Mouse (Mus musculus) ovary, postnatal 10 days (tissue): ENCODE results near the gene Myadm.
"Not testable (repeated sequence)": the region's sequence is repeated elsewhere in the genome, so short reads cannot be mapped to it uniquely, and the experiment has no call there.

Experiments used
- DNase-seq: peaks from one replicate; pipeline ENCODE4 v3.0.0; 2022; ENCODE audit warnings: low spot score

Myadm gene

DNA sequence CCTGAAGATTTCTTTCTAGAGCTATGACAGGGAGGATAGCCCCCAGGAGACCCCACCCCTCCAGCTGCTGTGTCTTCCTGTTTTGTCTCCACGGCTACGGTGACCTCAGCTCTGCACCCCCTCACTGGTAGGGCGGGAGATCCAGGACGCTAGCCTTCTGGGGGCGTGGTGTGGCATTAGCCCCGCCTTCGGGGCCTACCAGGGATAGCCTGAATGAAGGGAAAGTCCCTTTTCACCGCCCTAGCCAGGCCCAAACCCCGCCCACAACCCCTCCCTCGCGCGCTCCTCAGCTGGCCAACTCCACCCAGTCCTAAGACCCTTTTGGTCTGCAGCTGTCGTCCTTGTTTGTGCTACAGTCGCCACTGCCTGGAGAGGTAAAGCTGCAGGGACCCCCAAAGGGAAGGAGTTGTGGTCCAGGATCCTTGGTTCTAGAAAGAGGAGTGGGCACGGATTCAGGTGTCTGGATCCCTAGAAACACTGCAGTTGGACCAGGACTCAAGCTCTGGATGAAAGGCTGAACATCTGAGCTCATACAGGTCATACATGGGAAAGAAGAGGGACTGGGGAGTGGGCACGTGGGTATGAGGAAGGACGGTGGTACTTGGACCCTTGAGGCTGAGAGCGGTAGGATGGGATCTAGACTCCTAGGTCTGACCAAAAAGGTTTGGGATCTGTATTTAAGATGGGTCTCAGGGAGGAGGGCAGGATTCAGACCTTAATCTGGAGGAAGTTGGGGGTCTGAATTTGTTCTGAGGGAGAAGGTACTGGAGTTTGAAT is 1.6 kb downstream of the Myadm start:
- DNase-seq = peak; percentile 72

DNA sequence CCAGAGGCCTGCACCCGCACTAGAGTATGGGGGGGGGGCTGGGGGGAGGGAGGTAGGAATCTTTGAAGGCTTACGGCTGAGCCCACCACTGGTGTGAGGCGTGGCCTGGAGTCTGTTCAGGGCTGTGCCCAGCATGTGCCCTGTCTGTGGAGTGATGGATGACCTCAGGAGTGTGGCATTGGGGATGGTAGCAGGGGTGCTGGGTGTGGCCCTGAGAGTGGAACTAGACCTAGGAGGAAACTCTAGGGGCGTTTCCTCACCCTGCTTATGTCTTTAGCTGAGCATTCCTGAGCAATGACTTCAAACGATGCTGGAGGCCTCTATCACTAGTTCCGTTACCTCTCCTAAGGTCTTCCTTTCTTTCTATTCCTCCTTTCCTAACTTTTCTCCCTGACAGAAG is 2.3 kb downstream of the Myadm start:
- DNase-seq = no peak

DNA sequence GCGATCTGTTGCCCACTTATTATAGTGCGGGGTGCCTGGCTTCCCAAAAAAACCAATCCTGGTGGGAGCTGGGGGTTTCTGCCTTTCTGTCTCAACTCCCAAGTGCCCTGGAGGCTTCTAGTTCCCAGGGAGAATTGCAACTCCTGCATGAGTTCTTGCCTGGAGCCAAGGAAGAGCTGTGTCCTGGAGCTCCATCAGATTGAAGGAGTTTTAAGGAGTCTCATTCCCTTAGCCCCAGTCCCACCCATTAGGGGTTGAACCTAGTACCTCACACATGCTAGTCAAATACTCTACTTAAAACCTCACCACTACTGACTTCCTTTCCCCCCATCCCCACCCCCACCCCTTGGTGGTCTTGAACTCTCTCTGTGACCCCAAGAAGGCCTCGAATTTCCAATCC is 2.9 kb downstream of the Myadm start:
- no peak for DNase-seq

DNA sequence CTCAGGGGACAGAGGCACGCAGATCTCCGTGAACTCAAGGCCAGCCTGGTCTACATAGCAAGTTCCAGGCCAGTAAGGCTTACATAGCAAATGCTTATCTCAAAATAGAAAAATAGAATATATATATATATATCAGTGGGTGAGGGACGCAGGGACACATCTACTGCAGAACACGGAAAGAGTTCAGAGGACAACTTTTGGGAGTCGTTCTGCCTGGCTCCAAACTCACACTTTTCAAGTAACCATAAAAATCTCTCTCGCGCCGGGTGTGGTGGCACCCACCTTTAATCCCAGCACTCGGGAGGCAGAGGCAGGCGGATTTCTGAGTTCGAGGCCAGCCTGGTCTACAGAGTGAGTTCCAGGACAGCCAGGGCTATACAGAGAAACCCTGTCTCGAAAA is 3.4 kb downstream of the Myadm start:
- DNase-seq = not testable (repeated sequence)

DNA sequence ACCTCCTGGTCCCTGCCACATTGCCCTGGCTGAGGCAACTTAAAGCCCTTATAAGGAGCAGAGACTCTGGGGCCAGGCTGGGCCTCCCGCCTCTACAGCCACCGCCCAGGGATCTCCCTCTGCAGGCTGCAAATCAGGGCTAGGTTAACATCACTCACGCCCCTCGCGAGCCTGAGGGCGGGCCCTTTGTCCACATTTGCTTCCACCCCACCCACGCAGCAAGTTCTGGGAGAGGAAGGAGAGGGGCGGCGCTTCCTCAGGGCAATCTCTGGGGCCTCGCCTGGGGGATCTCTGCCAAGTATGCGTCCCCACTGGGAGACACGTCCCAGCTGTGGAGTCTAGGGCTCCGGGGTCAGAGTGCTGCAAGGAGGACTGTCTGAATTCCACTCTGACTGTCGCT is 3.9 kb downstream of the Myadm start:
- DNase-seq = peak; percentile 88

DNA sequence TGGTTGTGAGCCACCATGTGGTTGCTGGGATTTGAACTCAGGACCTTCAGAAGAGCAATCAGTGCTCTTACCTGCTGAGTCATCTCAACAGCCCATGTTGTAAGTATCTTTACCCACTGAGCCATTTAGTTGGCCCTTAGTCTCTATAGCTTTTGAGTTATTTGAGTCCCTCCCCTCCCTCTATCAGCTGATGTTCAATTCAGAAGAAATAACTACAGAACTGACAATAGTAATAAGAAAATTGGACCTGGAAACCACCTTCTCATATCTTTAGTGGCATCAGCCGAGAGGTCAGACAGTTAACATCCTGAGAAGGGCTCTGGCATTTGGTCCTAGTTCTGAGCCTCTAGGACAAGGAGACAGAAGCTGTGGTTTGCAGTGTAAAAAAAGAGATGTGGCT is 5.9 kb downstream of the Myadm start:
- no peak for DNase-seq

DNA sequence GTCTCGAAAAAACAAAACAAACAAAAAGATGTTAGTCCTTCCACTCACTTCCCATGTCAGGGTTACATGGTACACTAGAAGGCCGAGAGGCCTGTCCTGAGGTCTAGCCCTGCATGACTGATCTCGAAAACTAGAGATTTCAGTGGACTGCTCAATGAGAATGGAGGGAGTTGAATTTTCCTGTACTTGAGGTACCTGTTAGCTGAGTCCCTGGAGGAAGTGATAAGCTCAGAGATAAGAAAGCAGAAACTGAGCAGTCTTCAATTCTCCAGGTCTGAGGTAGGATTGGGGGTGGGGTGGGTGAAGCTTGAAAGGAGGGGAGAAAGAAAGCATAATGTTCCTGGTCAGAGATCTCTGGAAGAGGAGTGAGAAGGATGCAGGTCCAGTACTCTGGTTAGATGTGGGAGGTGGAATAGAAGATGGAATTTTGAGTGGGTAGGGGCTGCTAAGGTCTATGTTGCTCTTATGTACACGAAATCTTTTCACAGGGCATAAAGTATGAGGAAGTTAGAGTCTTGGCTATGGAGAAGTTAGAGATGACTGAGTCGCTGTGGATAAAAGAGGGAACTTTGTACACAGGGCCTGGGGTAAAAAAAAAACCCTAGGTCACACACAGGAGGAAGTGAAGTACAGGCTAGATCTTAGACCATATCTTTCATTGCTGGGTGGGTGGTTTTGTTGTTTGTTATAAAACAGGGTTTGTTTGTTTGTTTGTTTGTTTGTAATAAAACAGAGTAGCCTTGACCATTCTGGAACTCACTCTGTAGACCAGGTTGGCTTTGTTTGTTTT is 6.6 kb downstream of the Myadm start:
- DNase-seq = no peak

DNA sequence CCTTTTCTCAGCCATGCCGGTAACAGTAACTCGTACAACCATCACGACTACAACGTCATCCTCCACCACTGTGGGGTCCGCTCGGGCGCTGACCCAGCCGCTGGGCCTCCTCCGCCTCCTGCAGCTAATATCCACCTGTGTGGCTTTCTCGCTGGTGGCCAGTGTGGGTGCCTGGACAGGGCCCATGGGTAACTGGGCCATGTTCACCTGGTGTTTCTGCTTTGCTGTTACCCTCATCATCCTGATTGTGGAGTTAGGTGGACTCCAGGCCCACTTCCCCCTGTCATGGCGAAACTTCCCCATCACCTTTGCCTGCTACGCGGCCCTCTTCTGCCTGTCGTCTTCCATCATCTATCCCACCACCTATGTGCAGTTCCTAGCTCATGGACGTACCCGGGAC is 7.8 kb downstream of the Myadm start:
- no peak for DNase-seq

DNA sequence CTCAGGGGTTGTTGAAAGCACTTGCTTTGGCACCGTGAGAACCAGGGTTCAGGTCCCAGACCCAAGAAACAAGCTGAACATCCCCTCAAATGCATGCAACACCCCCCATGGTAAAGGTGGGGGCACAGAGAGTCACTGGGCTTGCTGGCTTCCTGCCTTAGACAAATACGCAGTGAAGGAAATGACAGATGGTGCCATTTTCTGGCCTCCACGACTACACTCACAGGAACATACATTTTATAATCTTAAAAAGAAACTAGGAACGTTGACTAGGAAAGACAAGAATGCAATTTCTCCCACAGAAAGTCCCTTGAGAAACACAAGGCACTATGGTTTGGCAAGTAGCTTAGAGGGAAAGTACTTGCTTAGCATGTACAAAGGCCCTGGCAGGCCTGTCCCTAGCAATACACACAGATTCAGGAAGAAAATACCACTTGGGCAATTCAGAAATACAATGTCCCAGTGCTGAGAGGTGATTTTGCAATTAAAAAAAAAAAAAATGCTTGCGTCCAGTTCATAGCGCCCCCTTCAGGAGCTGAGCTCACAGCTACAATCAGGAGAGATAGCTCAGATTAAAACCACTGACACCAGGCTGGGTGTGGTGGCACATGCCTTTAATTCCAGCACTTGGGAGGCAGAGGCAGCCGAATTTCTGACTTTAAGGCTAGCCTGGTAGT is 11.2 kb downstream of the Myadm start:
- DNase-seq = no peak

DNA sequence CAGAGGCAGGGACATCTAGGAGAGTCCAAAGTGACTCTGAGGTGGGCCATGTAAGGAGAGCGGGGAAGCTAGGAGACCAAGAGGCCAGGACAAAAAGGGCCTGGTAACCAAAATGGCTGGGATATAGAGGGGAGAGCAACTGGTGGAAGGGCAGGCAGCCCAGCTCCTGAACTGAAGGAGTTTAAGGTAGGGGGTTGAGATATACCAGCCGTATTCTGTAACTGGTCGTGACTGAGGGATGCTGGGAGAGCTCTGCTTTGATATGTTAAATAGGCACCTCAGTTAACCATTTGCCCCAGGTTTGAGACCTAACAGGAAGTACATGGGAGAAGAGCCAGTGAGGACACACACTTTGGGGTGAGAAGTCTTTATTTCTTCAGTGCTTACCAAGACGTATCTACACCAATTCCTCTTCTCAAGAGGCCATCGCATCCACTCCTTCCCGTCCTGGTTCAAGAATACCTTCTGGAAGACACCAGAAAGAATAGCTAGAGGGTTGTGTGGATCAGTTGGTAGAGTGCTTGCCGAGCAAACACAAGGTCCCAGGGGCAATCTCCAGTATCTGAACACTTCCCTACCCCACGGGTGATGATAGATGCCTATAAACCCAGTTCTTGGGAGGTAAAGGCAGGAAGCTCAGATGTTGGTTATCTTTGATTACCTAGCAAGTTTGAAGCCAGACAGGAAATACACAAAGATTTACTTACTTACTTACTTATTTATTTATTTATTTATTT is 12.2 kb downstream of the Myadm start:
- DNase-seq = no peak

DNA sequence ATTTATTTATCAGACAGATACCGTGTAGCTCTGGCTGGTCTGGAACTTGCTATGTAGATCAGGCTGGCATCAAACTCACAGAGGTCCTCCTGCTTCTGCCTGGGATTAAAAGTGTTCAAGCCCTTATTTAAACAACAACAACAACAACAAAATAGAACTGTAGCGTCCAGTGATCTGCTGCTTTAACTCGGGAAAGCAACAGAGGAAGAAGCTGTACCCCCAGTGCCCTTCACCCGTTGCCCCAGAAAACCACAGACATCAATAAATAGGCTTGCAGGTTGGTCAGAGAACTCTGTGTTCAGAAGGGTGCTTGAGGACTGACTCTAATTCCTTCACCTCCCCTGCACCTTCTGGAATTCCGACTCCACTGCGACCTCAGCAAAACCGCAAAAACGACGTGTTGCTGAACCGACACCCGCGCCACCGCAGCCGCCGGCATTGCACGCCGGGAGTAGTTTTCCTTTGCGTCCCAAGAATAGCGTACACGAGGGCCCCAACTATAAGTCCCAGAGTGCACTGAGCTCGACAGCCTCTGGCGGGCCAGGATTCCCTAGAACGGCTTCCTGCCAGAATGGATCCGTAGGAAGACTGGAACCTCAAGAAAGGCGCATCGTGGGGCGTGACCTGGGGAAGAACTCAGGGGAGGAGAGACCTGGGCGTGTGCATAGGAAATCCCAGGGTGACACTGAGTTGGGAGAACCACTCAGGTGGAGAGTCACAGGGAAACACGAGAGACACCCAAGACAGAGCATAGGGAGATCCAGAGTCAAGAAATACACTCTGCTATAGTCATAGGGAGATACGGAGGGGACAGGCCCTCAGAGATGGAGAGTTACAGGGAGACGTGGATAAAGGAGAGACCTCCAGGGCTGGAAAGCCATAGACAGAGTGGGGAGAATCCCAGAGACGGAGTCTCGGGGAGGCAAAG is 13.0 kb downstream of the Myadm start:
- no peak for DNase-seq

DNA sequence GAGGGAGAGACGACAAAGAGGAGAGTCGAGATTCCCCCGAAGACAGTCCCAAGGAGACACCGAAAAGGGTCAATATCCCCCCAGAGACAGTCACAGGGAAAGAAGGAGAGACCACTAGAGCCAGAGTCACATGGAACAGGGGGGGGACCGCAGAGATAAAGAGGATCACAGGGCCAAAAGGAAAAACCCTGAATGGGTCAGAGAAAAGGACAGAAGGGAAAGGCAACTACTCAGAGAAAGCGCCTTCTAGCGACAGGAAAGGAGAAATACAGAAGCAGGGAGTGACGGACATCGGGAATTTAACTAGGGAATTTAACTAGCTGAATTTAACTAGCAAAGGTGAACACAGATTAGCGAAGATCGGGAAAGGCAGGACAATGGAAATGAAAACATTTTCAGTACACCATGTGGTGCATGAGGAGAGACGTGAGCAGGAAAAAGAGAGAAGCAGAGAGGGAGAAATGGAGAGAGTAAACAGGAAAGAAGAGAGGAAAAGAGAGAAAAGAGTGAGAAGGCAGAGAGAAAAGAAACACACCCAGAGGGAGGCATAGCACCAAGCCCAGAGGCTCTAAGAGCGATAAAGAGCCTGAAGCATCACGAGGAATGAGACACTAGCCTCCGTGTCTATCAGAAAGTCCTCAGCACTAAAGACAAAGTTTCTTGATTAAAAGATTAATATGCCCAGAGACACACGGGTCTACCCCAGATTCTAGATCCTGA is 13.8 kb downstream of the Myadm start:
- no peak for DNase-seq

DNA sequence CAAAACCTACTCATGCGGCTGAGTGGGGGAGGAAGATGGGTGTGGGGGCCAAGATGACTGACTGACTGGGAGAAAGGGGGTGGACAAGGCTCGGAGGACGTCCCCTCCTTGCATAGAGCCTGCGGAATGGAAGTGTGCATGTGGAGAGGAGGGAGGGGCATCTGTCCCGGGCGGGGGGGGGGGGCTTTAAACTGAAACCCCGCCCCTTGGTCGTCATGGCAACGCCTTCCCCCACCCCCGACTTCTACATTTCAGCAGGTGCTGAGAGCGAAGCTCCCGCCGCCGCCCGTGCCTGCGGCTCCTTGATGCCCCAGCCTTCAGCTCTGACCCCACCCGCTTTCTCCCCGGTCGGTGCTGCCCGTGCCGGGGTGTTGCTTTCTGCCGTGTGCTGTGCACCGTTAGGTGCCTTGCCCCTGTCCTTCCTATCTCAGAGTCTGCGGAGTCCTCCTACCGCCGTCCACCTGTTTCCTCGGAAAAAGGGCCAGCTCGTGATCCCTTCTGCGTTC is 14.4 kb downstream of the Myadm start:
- DNase-seq = no peak

DNA sequence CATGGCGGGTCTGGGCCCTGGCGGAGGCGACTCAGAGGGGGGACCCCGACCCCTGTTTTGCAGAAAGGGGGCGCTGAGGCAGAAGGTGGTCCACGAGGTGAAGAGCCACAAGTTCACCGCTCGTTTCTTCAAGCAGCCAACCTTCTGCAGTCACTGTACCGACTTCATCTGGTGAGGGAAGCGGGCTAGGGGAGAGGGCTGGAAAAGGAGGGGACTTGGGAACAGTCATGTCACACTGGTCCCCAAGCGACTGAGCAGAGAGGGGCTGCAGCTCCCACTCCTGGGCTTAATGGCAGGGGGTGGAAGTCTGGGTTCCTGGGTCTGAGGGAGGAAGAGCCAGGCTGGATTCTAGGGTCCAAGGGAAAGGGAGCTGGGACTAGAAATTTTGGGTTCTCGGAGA is 14.9 kb downstream of the Myadm start:
- no peak for DNase-seq

DNA sequence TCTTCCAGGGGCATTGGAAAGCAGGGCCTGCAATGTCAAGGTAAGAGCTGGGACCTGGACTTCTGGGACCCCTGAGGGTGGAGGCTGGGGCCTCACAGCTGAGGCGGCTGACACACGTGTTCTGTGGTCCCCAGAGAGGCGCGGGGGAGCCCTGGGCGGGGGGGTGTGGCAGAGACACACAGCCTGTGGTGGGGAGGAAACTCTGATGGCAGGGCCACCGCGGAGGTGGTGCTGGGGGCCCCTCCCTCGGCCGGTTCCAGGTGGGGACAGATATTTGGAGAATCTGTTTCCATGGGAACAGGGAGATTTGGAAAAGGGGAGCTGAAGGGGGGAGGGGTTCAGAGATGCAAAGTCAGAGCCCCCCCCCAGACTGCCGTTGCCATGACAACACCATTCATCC is 15.4 kb downstream of the Myadm start:
- DNase-seq = no peak

DNA sequence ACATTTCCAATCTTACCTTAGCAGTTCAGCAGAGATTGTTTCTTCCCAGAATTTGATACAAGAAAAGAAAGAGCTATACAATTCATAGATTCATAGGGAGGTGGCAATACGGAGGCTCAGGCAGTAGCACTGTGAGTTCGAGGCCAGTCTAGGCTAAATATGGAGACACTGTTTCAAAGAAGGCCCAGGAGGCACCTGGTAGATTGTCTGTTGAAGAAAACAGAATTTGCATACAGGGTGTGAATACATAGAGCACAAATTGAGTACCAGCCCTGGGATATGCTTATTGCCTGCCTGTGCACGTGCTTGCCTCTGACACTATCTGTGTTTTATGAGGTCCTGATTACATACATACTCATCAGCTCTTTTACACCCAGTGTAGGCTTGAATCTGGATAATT is 17.5 kb downstream of the Myadm start:
- no peak for DNase-seq

DNA sequence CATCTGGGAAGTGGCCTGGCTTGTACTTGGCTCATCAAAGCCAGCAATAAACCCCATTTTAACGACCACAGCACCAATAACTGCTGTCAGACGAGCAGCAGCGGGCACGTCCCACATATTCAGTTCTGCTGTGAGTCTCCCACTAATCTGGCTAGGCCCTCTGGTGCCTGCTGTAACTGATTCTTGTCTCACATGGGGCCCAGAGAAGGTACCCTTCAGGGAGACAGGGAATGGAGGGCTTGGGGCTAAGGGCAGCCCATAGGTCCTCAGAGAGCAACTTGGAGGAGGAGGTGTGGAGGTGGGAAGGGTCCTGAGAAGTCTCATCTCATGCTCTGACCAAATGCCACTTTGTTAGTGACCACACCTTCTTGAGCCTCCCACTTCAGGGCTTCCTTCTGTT is 19.8 kb downstream of the Myadm start:
- DNase-seq = no peak

DNA sequence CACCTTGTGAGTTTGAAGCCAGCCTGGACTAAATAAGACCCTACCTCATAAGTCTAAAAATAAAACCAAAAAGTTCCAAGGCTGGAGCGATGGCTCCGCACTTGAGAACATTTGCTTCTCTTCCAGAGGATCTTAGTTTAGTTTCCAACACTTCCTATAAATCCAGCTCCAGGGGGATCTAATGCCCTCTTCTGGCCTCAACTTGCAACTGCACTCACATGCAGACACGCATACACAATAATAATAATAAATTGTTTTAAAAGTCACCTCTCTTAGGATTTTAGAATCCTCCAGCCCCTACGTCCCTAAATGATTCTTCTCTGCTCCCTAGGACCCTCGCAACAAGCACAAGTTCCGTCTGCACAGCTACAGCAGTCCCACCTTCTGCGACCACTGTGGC is 21.4 kb downstream of the Myadm start:
- no peak for DNase-seq

DNA sequence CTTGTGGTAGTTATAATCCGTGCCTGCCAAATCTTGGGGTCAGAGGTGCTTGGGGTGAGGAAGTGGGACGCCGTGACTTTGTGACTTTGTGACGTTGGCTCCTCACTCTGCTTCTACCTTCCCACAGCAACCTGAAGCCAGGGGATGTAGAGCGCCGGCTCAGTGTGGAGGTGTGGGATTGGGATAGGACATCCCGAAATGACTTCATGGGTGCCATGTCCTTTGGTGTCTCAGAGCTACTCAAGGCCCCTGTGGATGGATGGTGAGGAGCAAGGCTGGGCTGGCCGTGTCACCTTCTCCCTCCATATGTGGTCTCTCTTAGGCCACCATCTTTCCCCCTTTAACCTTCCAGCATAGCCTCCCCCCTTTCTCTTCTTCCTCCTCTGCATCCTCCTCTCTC is 24.7 kb downstream of the Myadm start:
- DNase-seq = no peak

DNA sequence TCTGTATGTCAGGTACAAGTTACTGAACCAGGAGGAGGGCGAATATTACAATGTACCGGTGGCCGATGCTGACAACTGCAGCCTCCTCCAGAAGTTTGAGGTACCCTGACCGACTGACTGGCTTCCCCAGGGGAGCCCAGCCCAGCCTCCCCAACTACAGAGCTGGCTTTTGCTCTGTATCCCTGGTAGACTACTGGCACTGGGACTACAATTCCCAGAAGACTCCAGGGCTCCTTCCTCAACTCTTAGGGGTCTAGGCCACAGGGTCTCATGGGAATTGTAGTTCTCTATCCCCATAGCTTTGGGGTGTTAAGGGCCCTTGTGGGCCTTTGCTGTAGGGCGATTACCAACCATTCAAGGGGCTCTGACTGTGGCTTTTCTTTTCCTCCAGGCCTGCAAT is 25.2 kb downstream of the Myadm start:
- DNase-seq = no peak
